Mouse (Mus musculus): ENCODE data around the gene Cdc42bpg. TPM values are rescaled to one million over a fixed set of nuclear protein-coding genes. Genes with fewer than 3 reads are reported as not detected.

The Cdc42bpg gene
- polyA plus RNA-seq, 1 experiment from 2014 or later = 2.2 TPM

- Histone ChIP-seq H3K9ac (replicated peaks; ENCODE audit: low read depth, low read length) (peak overlapping the region; percentile 96), H3K4me1 (ENCODE audit: control insufficient read depth, insufficient read depth, low read length) (peaks cover 19% of the 10 kb centered on the region), H3K4me3 (ENCODE audit: low read depth, low read length) (peak overlapping the region; percentile 84), H3K4me2 (replicated peaks; ENCODE audit: low read depth, low read length) (peak overlapping the region; percentile 88), H3K9me3 (ENCODE audit: control insufficient read depth, low read depth, low read length) (no peaks in the 10 kb centered on the region), H3K27me3 (ENCODE audit: control insufficient read depth, insufficient read depth, low read length) (no peaks in the 10 kb centered on the region), H3K27ac (ENCODE audit: low read length) (no peak overlapping the region), H3K36me3 (ENCODE audit: control insufficient read depth, insufficient read depth, low read length) (peaks cover 48% of the 10 kb centered on the region)
- ATAC-seq (ENCODE audit: insufficient number of reproducible peaks, insufficient read depth, low FRiP score, low read depth) = no peak
- 2% methylated on average over 2 of the region's 2 CpGs for WGBS
Measured at GRCm38 (mm10) chr19:6364842-6365241, 58.6 kb downstream of the Cdc42bpg start.

GRCm38 (mm10) chr19:6370175-6370574, 63.9 kb downstream of the Cdc42bpg start:
- Histone ChIP-seq H3K9me3 (ENCODE audit: control insufficient read depth, low read depth, low read length) (no peaks in the 10 kb centered on the region), H3K27me3 (ENCODE audit: control insufficient read depth, insufficient read depth, low read length) (no peaks in the 10 kb centered on the region), H3K4me1 (ENCODE audit: control insufficient read depth, insufficient read depth, low read length) (peaks cover 9% of the 10 kb centered on the region), H3K9ac (replicated peaks; ENCODE audit: low read depth, low read length) (no peak overlapping the region), H3K27ac (ENCODE audit: low read length) (no peak overlapping the region), H3K4me2 (replicated peaks; ENCODE audit: low read depth, low read length) (no peak overlapping the region), H3K36me3 (ENCODE audit: control insufficient read depth, insufficient read depth, low read length) (peaks cover 96% of the 10 kb centered on the region), H3K4me3 (ENCODE audit: low read depth, low read length) (no peak overlapping the region)
- no peak for ATAC-seq (ENCODE audit: insufficient number of reproducible peaks, insufficient read depth, low FRiP score, low read depth)
- 83% methylated on average over 2 of the region's 2 CpGs for WGBS

- WGBS = 93% methylated on average over 3 of the region's 3 CpGs
- no peaks in the 10 kb centered on the region for H3K27me3 ChIP-seq (ENCODE audit: control insufficient read depth, insufficient read depth, low read length)
Measured at GRCm38 (mm10) chr19:6372433-6372832, 66.2 kb downstream of the Cdc42bpg start.

GRCm38 (mm10) chr19:6373539-6374400, 67.5 kb downstream of the Cdc42bpg start:
- Histone ChIP-seq H3K9ac (replicated peaks; ENCODE audit: low read depth, low read length) (no peak overlapping the region), H3K4me2 (replicated peaks; ENCODE audit: low read depth, low read length) (no peak overlapping the region), H3K4me3 (ENCODE audit: low read depth, low read length) (no peak overlapping the region), H3K27me3 (ENCODE audit: control insufficient read depth, insufficient read depth, low read length) (no peaks in the 10 kb centered on the region), H3K4me1 (ENCODE audit: control insufficient read depth, insufficient read depth, low read length) (no peaks in the 10 kb centered on the region), H3K27ac (ENCODE audit: low read length) (no peak overlapping the region), H3K9me3 (ENCODE audit: control insufficient read depth, low read depth, low read length) (no peaks in the 10 kb centered on the region), H3K36me3 (ENCODE audit: control insufficient read depth, insufficient read depth, low read length) (peaks cover 96% of the 10 kb centered on the region)
- no peak for ATAC-seq (ENCODE audit: insufficient number of reproducible peaks, insufficient read depth, low FRiP score, low read depth)
- whole genome bisulfite sequencing = 67% methylated on average over 12 of the region's 12 CpGs

More at GRCm38 (mm10) chr19:6372433-6372832, 66.2 kb downstream of the Cdc42bpg start:
- no peaks in the 10 kb centered on the region for H3K9me3 ChIP-seq (ENCODE audit: control insufficient read depth, low read depth, low read length)
- H3K4me3 ChIP-seq (ENCODE audit: low read depth, low read length) = no peak overlapping the region
- H3K36me3 ChIP-seq (ENCODE audit: control insufficient read depth, insufficient read depth, low read length) = peaks cover 97% of the 10 kb centered on the region
- no peak overlapping the region for H3K4me2 ChIP-seq (replicated peaks; ENCODE audit: low read depth, low read length)
- H3K27ac ChIP-seq (ENCODE audit: low read length) = no peak overlapping the region
- peaks cover 1% of the 10 kb centered on the region; the same call in 1 of the 2 replicates for H3K4me1 ChIP-seq (ENCODE audit: control insufficient read depth, insufficient read depth, low read length)
- no peak overlapping the region for H3K9ac ChIP-seq (replicated peaks; ENCODE audit: low read depth, low read length)
- ATAC-seq (ENCODE audit: insufficient number of reproducible peaks, insufficient read depth, low FRiP score, low read depth) = no peak

GRCm38 (mm10) chr19:6374571-6374970, 68.3 kb downstream of the Cdc42bpg start:
- no peak for ATAC-seq (ENCODE audit: insufficient number of reproducible peaks, insufficient read depth, low FRiP score, low read depth)
- Histone ChIP-seq H3K9me3 (ENCODE audit: control insufficient read depth, low read depth, low read length) (no peaks in the 10 kb centered on the region), H3K4me3 (ENCODE audit: low read depth, low read length) (no peak overlapping the region), H3K27me3 (ENCODE audit: control insufficient read depth, insufficient read depth, low read length) (no peaks in the 10 kb centered on the region), H3K4me1 (ENCODE audit: control insufficient read depth, insufficient read depth, low read length) (no peaks in the 10 kb centered on the region), H3K9ac (replicated peaks; ENCODE audit: low read depth, low read length) (no peak overlapping the region), H3K36me3 (ENCODE audit: control insufficient read depth, insufficient read depth, low read length) (peaks cover 91% of the 10 kb centered on the region), H3K27ac (ENCODE audit: low read length) (no peak overlapping the region), H3K4me2 (replicated peaks; ENCODE audit: low read depth, low read length) (no peak overlapping the region)
- 97% methylated on average over 10 of the region's 10 CpGs for WGBS

MicroRNAs encoded within 50 kb of the gene (microRNA counts, 519-probe panel; counts per million panel counts)
- 3,472 counts per million, percentile 68 among the panel's probes with 10 or more counts for microRNA mmu-miR-192

Small RNA genes lying within 50 kb of the gene (microRNA-seq; reads per million reads assigned to microRNA genes)
- gene Mir192 = 1,157 reads per million, percentile 73 among the genes with 10 or more reads in this experiment
- 532 reads per million, percentile 66 among the genes with 10 or more reads in this experiment for gene Mir194-2
- gene Mir6989 = not detected

Other genes starting within 250 kb of the Cdc42bpg start
- 75.5 and 77.4 TPM in 2 replicates for gene Mrpl49, start 248.7 kb upstream of the Cdc42bpg start, polyA plus RNA-seq (2014; fragmentation: Nextera tagmentation; extraction: Ambion mirVana)
- gene Fau, start 248.6 kb upstream of the Cdc42bpg start, polyA plus RNA-seq (2014; fragmentation: Nextera tagmentation; extraction: Ambion mirVana) = 902 and 945 TPM in 2 replicates
- gene Znhit2, start 245.3 kb upstream of the Cdc42bpg start, polyA plus RNA-seq (2014; fragmentation: Nextera tagmentation; extraction: Ambion mirVana) = 27.6 and 30.8 TPM in 2 replicates
- 24.8 and 24.9 TPM in 2 replicates for gene Tm7sf2, start 238.1 kb upstream of the Cdc42bpg start, polyA plus RNA-seq (2014; fragmentation: Nextera tagmentation; extraction: Ambion mirVana)
- 60.1 and 66.7 TPM in 2 replicates for gene Vps51, start 229.2 kb upstream of the Cdc42bpg start, polyA plus RNA-seq (2014; fragmentation: Nextera tagmentation; extraction: Ambion mirVana)
- gene Tmem262, start 226.4 kb upstream of the Cdc42bpg start, polyA plus RNA-seq (2014; fragmentation: Nextera tagmentation; extraction: Ambion mirVana) = not detected in 2 replicates
- gene Gm28374, start 224.2 kb upstream of the Cdc42bpg start, polyA plus RNA-seq (2014; fragmentation: Nextera tagmentation; extraction: Ambion mirVana) = 1.0 and 2.1 TPM in 2 replicates
- 77.7 and 81.6 TPM in 2 replicates for gene Zfpl1, start 221.5 kb upstream of the Cdc42bpg start, polyA plus RNA-seq (2014; fragmentation: Nextera tagmentation; extraction: Ambion mirVana)
- 37.2 and 39.0 TPM in 2 replicates for gene Cdca5, start 221.5 kb upstream of the Cdc42bpg start, polyA plus RNA-seq (2014; fragmentation: Nextera tagmentation; extraction: Ambion mirVana)
- 0.42 and 0.62 TPM in 2 replicates for gene AC131692.1, start 212.0 kb upstream of the Cdc42bpg start, polyA plus RNA-seq (2014; fragmentation: Nextera tagmentation; extraction: Ambion mirVana)
- 0.54 and 0.64 TPM in 2 replicates for gene Naaladl1, start 200.7 kb upstream of the Cdc42bpg start, polyA plus RNA-seq (2014; fragmentation: Nextera tagmentation; extraction: Ambion mirVana)
- gene Sac3d1, start 187.8 kb upstream of the Cdc42bpg start, polyA plus RNA-seq (2014; fragmentation: Nextera tagmentation; extraction: Ambion mirVana) = 45.4 and 47.9 TPM in 2 replicates
- 27.6 and 30.6 TPM in 2 replicates for gene Snx15, start 178.2 kb upstream of the Cdc42bpg start, polyA plus RNA-seq (2014; fragmentation: Nextera tagmentation; extraction: Ambion mirVana)
- 0.23 and 0.34 TPM in 2 replicates for gene Batf2, start 165.5 kb upstream of the Cdc42bpg start, polyA plus RNA-seq (2014; fragmentation: Nextera tagmentation; extraction: Ambion mirVana)
- gene Arl2, start 164.9 kb upstream of the Cdc42bpg start, polyA plus RNA-seq (2014; fragmentation: Nextera tagmentation; extraction: Ambion mirVana) = 101 and 107 TPM in 2 replicates
- not detected in 2 replicates for gene Majin, start 122.1 kb upstream of the Cdc42bpg start, polyA plus RNA-seq (2014; fragmentation: Nextera tagmentation; extraction: Ambion mirVana)
- gene Gpha2, start 80.1 kb upstream of the Cdc42bpg start, polyA plus RNA-seq (2014; fragmentation: Nextera tagmentation; extraction: Ambion mirVana) = 0.90 TPM in 1 of 2 replicates, not detected in the other
- 22.1 and 23.5 TPM in 2 replicates for gene Ppp2r5b, start 70.6 kb upstream of the Cdc42bpg start, polyA plus RNA-seq (2014; fragmentation: Nextera tagmentation; extraction: Ambion mirVana)
- gene Atg2a, start 64.8 kb upstream of the Cdc42bpg start, polyA plus RNA-seq (2014; fragmentation: Nextera tagmentation; extraction: Ambion mirVana) = 9.2 and 10.4 TPM in 2 replicates
- gene Ehd1, start 29.7 kb upstream of the Cdc42bpg start, polyA plus RNA-seq (2014; fragmentation: Nextera tagmentation; extraction: Ambion mirVana) = 44.9 and 46.2 TPM in 2 replicates
- 40.0 and 41.3 TPM in 2 replicates for gene Men1, start 28.5 kb downstream of the Cdc42bpg start, polyA plus RNA-seq (2014; fragmentation: Nextera tagmentation; extraction: Ambion mirVana)
- 10.0 TPM in 2 replicates for gene Map4k2, start 34.7 kb downstream of the Cdc42bpg start, polyA plus RNA-seq (2014; fragmentation: Nextera tagmentation; extraction: Ambion mirVana)
- 126 and 139 TPM in 2 replicates for gene Sf1, start 57.2 kb downstream of the Cdc42bpg start, polyA plus RNA-seq (2014; fragmentation: Nextera tagmentation; extraction: Ambion mirVana)
- gene Pygm, start 77.9 kb downstream of the Cdc42bpg start, polyA plus RNA-seq (2014; fragmentation: Nextera tagmentation; extraction: Ambion mirVana) = 9.3 and 10.1 TPM in 2 replicates
- gene Rasgrp2, start 92.9 kb downstream of the Cdc42bpg start, polyA plus RNA-seq (2014; fragmentation: Nextera tagmentation; extraction: Ambion mirVana) = 38.6 and 47.8 TPM in 2 replicates
- 2.5 and 2.6 TPM in 2 replicates for gene Nrxn2, start 112.3 kb downstream of the Cdc42bpg start, polyA plus RNA-seq (2014; fragmentation: Nextera tagmentation; extraction: Ambion mirVana)
- gene Slc22a12, start 236.6 kb downstream of the Cdc42bpg start, polyA plus RNA-seq (2014; fragmentation: Nextera tagmentation; extraction: Ambion mirVana) = not detected in 2 replicates

Measured in stomach, embryonic 14.5 days (tissue).